Mouse (Mus musculus) cerebellum, adult 2 months (tissue): ENCODE measurements around the gene Mobp. TPM values are rescaled to one million over a fixed set of nuclear protein-coding genes. Genes with fewer than 3 reads are reported as not detected.

Experiments used
- DNase-seq, 2 experiments: peaks; one replicate each; pipeline ENCODE4 v3.0.0; 2021
- H3K27ac ChIP-seq: fragments of 200-500 bp; 2 replicates; pipeline ENCODE4 v1.5.1; 2012; ENCODE audit warnings: low read length, control low read depth, inconsistent platforms; ENCODE audit not compliant: insufficient read depth
- H3K27me3 ChIP-seq: fragments of 200-500 bp; 2 replicates; pipeline ENCODE4 v1.6.1; 2012; ENCODE audit warnings: inconsistent platforms, mild to moderate bottlenecking, low read length, moderate library complexity; ENCODE audit not compliant: control insufficient read depth, insufficient read depth
- H3K4me1 ChIP-seq: fragments of 200-500 bp; 2 replicates; pipeline ENCODE4 v1.6.1; 2011; ENCODE audit warnings: low read length; ENCODE audit not compliant: control insufficient read depth, insufficient read depth
- H3K4me3 ChIP-seq: fragments of 200-500 bp; replicated peaks from 2 replicates; pipeline ENCODE3; 2011; ENCODE audit warnings: mild to moderate bottlenecking, low read depth, low read length, control low read depth; ENCODE audit not compliant: insufficient read depth
- CTCF ChIP-seq: fragments of 200-500 bp; IDR thresholded peaks from 2 replicates; pipeline ENCODE4 v1.5.1; 2011; ENCODE audit warnings: low read depth, mild to moderate bottlenecking, control low read depth, low read length, moderate library complexity, borderline replicate concordance; ENCODE audit not compliant: insufficient read depth
- POLR2A ChIP-seq: fragments of 200-500 bp; IDR thresholded peaks from 2 replicates; pipeline ENCODE4 v1.6.1; 2011; ENCODE audit warnings: low read length, control low read depth, borderline replicate concordance; ENCODE audit not compliant: insufficient read depth
- WGBS: fragments of 180-500 bp; shearing (Covaris S2); methylation state at CpG from one replicate; pipeline ENCODE4 v1.1.7; 2018; 5-methylcytosine and 5-hydroxymethylcytosine counted together
- polyA plus RNA-seq: library from polyadenylated mRNA; depleted of rRNA; stranded (reverse); fragments of >200 nt; gene quantifications from 2 replicates; pipeline ENCODE4 v1.2.3, GENCODE M21; 2012

Gene Mobp
- polyA plus RNA-seq, 1 experiment = 1,761 TPM

DNA sequence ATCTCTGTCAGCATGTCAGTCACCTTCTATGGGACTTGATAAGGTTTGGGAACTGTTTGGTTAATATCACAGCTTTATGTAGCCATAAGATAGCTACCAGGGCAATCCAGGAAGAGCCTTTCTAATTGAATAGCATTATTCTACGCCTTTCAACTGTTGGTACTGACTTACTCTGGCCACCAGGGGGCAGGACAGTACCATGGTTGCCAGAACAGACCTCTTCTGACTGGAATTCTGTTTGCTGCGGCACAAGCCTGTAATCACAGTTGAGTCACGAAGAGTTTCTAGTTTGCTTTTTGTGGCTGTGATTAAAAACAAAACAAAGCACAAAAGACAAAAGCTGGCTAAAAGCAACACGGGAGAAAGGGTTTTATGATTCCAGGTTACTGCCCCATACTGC, 8.9 kb upstream of the Mobp start:
- peak; percentile 86 for TF ChIP-seq CTCF
- no peak for TF ChIP-seq POLR2A
- DNase-seq = peak; percentile 60 to 72
- Histone ChIP-seq H3K27me3 (no peaks in the 10 kb centered on the region), H3K4me3 (no peak overlapping the region), H3K4me1 (no peaks in the 10 kb centered on the region), H3K27ac (no peak overlapping the region)
- 6% methylated on average over 4 of the region's 4 CpGs for WGBS

DNA sequence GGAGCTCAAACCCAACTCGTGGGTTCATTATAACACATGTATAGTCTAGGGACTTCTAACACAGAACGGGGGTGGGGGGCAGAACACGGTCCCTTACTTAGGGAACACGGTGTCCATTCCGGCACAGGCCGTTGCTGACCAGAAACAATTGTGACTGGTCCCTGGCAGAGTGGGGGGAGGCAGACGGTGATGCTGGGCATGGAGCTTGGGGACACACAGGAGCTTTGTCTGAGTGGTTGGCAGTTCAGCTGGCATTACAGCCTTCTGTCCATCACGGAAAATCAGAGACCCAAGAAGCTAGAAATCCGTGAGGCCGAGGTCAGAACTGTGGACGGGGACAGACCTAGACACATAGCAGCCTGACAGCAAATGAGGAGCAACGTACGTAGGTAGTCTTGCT, 5.0 kb upstream of the Mobp start:
- Histone ChIP-seq H3K27ac (peak overlapping the region; percentile 52; the same call in 1 of the 2 replicates), H3K4me1 (no peaks in the 10 kb centered on the region), H3K4me3 (no peak overlapping the region), H3K27me3 (no peaks in the 10 kb centered on the region)
- DNase-seq = peak in 1 of 2 experiments; percentile 29
- WGBS = 73% methylated on average over 13 of the region's 13 CpGs
- no peak for TF ChIP-seq POLR2A
- no peak for TF ChIP-seq CTCF

DNA sequence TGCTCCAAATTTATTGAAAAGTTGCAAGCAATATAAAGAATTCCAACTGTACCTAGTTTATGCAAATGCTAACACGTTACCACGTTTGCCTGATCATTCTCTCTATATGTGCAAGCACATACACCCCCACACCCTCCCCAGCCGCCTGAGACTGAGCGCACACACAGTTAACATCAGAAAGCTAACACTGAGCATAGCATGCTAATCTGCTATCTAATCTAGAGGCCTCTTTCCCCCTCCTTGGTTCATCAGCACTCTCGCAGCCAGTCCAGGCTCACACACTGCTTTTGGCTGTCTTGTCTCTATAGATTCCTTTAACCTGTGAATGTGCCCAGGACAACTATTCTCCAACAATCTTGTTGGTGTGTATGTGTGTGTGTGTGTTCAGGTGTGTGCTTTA, 1.6 kb downstream of the Mobp start:
- 78% methylated on average over 5 of the region's 5 CpGs for WGBS
- Histone ChIP-seq H3K4me1 (no peaks in the 10 kb centered on the region), H3K27ac (no peak overlapping the region), H3K27me3 (no peaks in the 10 kb centered on the region), H3K4me3 (peak overlapping the region; percentile 5)
- no peak for DNase-seq
- no peak for TF ChIP-seq POLR2A
- no peak for TF ChIP-seq CTCF

DNA sequence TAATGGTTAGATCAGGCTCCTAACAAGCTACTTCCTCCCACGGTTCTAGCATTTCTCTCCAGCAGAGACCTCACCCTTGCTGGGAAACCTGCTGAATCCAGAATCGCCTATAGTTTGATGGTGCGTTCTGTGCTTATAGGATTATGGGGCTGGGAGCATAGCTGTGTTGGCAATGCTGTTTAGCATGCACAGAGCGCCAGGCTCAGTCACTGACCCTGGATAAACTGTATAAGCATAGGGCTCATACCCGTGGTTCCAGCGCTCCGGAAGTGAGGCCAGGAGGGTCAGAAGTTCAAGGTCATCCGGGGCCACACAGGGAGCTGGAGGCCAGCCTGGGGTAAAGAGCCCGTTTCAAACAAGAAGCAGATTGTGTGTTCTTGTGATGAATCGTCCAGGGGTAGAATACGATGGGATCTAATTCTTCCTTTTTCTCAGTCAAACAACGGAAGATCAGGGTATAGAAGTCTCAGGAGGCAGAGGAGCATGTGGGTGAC, 2.4 kb downstream of the Mobp start:
- Histone ChIP-seq H3K27ac (no peak overlapping the region), H3K4me3 (peak overlapping the region; percentile 26), H3K4me1 (no peaks in the 10 kb centered on the region), H3K27me3 (no peaks in the 10 kb centered on the region)
- WGBS = 72% methylated on average over 12 of the region's 12 CpGs
- TF ChIP-seq POLR2A (no peak), CTCF (no peak)
- DNase-seq = no peak

DNA sequence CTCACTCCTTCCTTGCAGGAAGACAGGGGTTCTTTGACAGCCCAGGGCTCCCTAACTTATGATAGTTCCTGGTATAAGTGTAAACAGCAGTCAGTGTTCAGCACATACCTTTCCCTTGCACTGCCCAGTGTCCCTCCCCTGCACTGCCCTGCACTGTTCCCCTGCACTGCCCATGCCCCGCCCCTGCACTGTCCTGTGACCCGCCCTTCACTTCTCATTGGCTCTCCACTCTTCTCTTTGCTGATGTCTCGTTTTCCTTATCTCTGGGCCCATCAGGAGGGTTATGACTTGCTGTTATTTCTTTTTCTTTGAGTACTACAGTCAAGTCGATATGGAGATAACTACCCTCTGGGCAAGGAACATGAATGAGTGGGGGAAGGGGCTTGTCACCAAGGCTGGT, 8.5 kb downstream of the Mobp start:
- H3K27me3 ChIP-seq = no peaks in the 10 kb centered on the region
- H3K27ac ChIP-seq = no peak overlapping the region
- H3K4me1 ChIP-seq = no peaks in the 10 kb centered on the region
- no peak for TF ChIP-seq POLR2A
- no peak for TF ChIP-seq CTCF
- no peak overlapping the region for H3K4me3 ChIP-seq
- no peak for DNase-seq
- WGBS = 42% methylated on average over 4 of the region's 4 CpGs

DNA sequence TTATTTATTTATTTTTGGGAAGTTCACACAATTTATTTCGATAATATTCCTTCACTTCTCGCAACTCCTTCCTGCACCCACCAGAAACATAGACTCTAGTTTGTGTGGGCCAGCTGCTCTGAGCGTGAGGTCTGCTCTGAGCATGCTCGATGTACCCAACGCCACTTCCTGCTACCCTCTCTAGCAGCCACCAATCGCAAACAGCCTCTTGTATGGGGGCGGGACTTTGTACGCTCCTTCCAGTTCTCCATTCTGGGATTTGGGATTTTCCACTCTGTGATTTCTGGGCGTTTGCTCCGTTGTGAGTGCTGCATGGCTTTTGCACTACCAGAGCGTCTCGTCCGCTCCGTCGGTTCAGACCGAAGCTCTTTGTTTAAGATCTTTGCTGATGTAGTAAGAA, 14.4 kb downstream of the Mobp start:
- 76% methylated on average over 16 of the region's 16 CpGs for WGBS
- Histone ChIP-seq H3K4me1 (peaks cover 7% of the 10 kb centered on the region), H3K27me3 (no peaks in the 10 kb centered on the region), H3K27ac (no peak overlapping the region), H3K4me3 (no peak overlapping the region)
- DNase-seq = no peak
- TF ChIP-seq POLR2A = no peak
- TF ChIP-seq CTCF = no peak

DNA sequence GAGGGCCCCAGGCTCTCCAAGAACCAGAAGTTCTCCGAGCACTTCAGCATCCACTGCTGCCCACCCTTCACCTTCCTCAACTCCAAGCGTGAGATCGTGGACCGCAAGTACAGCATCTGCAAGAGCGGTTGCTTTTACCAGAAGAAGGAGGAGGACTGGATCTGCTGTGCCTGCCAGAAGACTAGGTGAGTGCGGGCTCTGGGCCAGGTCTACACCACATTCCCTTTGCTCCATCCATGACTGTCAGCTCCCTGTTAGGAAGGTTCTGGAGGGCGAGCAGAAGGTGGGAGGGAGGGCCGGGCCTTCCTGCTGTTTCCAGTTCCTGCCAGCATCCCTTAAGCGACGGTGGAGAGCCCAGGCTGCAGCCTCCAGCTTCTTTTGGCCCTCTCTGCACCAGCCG, 18.3 kb downstream of the Mobp start:
- TF ChIP-seq POLR2A (no peak), CTCF (no peak)
- peaks cover 7% of the 10 kb centered on the region for H3K4me1 ChIP-seq
- 14% methylated on average over 11 of the region's 11 CpGs for WGBS

DNA sequence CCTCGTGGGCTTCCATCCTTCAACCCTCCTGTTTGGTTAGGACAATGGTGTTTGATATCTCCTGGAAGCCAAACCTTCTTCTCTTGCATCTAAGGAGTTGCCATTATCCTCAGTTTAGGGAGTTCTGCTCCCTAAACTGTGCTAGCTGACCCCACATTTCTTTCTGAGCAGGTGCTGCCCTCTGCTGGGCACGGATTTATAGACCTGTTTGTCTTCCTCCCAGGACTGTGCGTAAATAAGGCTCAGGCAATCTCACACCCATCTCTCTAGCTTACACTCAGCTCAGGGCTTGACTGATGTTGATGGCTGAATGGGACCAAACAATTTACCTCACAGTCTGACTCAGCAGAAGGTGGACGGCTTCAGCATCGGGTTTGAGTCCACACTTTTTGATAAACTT, 21.8 kb downstream of the Mobp start:
- peaks cover 7% of the 10 kb centered on the region for H3K4me1 ChIP-seq
- peak; percentile 28 to 55 for DNase-seq
- no peak overlapping the region for H3K27ac ChIP-seq
- TF ChIP-seq CTCF (peak; percentile 58), POLR2A (no peak)
- 36% methylated on average over 5 of the region's 5 CpGs for WGBS
- H3K4me3 ChIP-seq = no peak overlapping the region
- no peaks in the 10 kb centered on the region for H3K27me3 ChIP-seq

More for the DNA sequence above, 18.3 kb downstream of the Mobp start:
- H3K4me3 ChIP-seq = no peak overlapping the region
- H3K27me3 ChIP-seq = no peaks in the 10 kb centered on the region
- H3K27ac ChIP-seq = no peak overlapping the region
- peak in 1 of 2 experiments; percentile 24 for DNase-seq
